Mouse (Mus musculus) cerebellum, adult 2 months (tissue): ENCODE data around the gene Fat1.

Experiments used
- CTCF ChIP-seq: fragments of 200-500 bp; IDR thresholded peaks from 2 replicates; pipeline ENCODE4 v1.5.1; 2011; ENCODE audit warnings: low read depth, mild to moderate bottlenecking, control low read depth, low read length, moderate library complexity, borderline replicate concordance; ENCODE audit not compliant: insufficient read depth
- POLR2A ChIP-seq: fragments of 200-500 bp; IDR thresholded peaks from 2 replicates; pipeline ENCODE4 v1.6.1; 2011; ENCODE audit warnings: low read length, control low read depth, borderline replicate concordance; ENCODE audit not compliant: insufficient read depth

DNA sequence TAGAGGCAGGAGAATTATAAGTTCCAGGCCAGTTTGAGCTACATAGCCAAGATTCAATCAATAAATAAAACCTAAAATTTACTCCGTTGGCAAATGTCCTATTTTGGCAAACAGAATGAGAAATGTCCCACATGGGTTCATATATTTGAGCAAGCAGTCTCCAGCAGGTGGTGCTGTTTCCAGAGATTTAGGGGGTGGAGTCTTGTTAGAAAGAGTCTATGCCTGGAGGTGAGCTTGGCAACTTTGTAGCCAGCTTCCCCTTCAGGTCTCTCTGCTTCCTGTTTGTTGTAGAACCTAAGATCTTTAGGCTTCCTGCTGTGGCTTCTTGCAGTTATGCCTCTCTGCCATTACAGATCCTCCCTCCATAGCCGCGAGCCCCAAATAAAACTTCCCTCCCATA is 120.3 kb downstream of the Fat1 start:
- TF ChIP-seq CTCF (no peak), POLR2A (no peak)
